8 mouse cellular contexts compared by ENCODE assay signal in genomic region chr2:170596726-170597125, GRCm38 (mm10). TPM values are rescaled to one million over a fixed set of nuclear protein-coding genes. Genes with fewer than 3 reads are reported as not detected.
DNase-seq lines count a peak whose midpoint lies in the region; ATAC-seq and TF ChIP-seq lines count a peak whose summit lies in the region.
"Had no signal": no experiment of that assay in that cellular context is flagged by ENCODE, and none has a peak within 500 bp of the region (broad histone marks: within the 10 kb centered on the region; RNA-seq: fewer than 3 reads in every experiment).

No protein-coding gene starts in this region.

- peak; percentile 44 for DNase-seq in liver
- DNase-seq in adrenal gland, postnatal 10 days: peak; percentile 77
- DNase-seq in embryonic facial prominence, embryonic 10.5 days (ENCODE audit: low spot score): peak; percentile 71
- DNase-seq in kidney, postnatal 25 days: peak; percentile 70 to 82
- DNase-seq in liver, embryonic 14.5 days (ENCODE audit: low read depth in 3 of 3, low spot score in 3 of 3): peak in 1 of 3 experiments; percentile 6
- DNase-seq in right cerebral cortex, postnatal 36 days (ENCODE audit: low spot score in 2 of 2): peak; percentile 20 to 44

- H3K4me1 ChIP-seq in liver, embryonic 12.5 days: no peaks in the 10 kb centered on the region
- peaks cover 18% of the 10 kb centered on the region for H3K4me1 ChIP-seq in embryonic facial prominence, embryonic 10.5 days
- H3K4me1 ChIP-seq in liver, embryonic 14.5 days (replicated peaks; ENCODE audit: control insufficient read depth in 2 of 2, insufficient read depth in 2 of 2, low read length in 1 of 2): no peaks in the 10 kb centered on the region

- H3K36me3 ChIP-seq in liver, embryonic 12.5 days: no peaks in the 10 kb centered on the region
- no peaks in the 10 kb centered on the region for H3K36me3 ChIP-seq in embryonic facial prominence, embryonic 10.5 days (replicated peaks)
- no peaks in the 10 kb centered on the region for H3K36me3 ChIP-seq in liver, embryonic 14.5 days (replicated peaks; ENCODE audit: control insufficient read depth, insufficient read depth, low read depth)

- TF ChIP-seq EP300 in liver, embryonic 14.5 days (IDR thresholded peaks at IDR 0.05; ENCODE audit: low read depth): no peak

- H3K4me3 ChIP-seq in liver, embryonic 12.5 days: no peak overlapping the region
- H3K4me3 ChIP-seq in embryonic facial prominence, embryonic 10.5 days: no peak overlapping the region
- H3K4me3 ChIP-seq in liver, embryonic 14.5 days (ENCODE audit: insufficient read depth in 1 of 2, low read depth in 2 of 2, low read length in 2 of 2): no peak overlapping the region

- ATAC-seq in liver, embryonic 12.5 days: no peak
- no peak for ATAC-seq in liver, embryonic 14.5 days (ENCODE audit: insufficient read depth)

- WGBS in liver, embryonic 12.5 days (ENCODE audit: insufficient replicate concordance): 0% methylated on average over 1 of the region's 1 CpGs
- 10% methylated on average over 1 of the region's 1 CpGs for WGBS in embryonic facial prominence, embryonic 10.5 days
- WGBS in liver, embryonic 14.5 days (ENCODE audit: insufficient replicate concordance): no CpG with 5 or more reads among the region's 1 CpGs

- H3K9me3 ChIP-seq in liver, embryonic 12.5 days (replicated peaks): no peaks in the 10 kb centered on the region; the same call in 1 of the 2 replicates
- H3K9me3 ChIP-seq in embryonic facial prominence, embryonic 10.5 days: peaks cover 7% of the 10 kb centered on the region; the same call in 1 of the 2 replicates
- H3K9me3 ChIP-seq in liver, embryonic 14.5 days (ENCODE audit: control insufficient read depth, low read length): no peaks in the 10 kb centered on the region

- no peaks in the 10 kb centered on the region for H3K27me3 ChIP-seq in liver, embryonic 12.5 days (replicated peaks)
- no peaks in the 10 kb centered on the region for H3K27me3 ChIP-seq in embryonic facial prominence, embryonic 10.5 days (replicated peaks; ENCODE audit: low read depth, poor library complexity, severe bottlenecking)
- no peaks in the 10 kb centered on the region for H3K27me3 ChIP-seq in liver, embryonic 14.5 days (ENCODE audit: control insufficient read depth, insufficient read depth, low read length)

- no peak overlapping the region for H3K4me2 ChIP-seq in liver, embryonic 12.5 days
- H3K4me2 ChIP-seq in liver, embryonic 14.5 days (ENCODE audit: low read depth): no peak overlapping the region

- H3K27ac ChIP-seq in liver, embryonic 12.5 days: no peak overlapping the region
- no peak overlapping the region for H3K27ac ChIP-seq in embryonic facial prominence, embryonic 10.5 days (replicated peaks)
- no peak overlapping the region for H3K27ac ChIP-seq in liver, embryonic 14.5 days

- H3K9ac ChIP-seq in liver, embryonic 12.5 days: no peak overlapping the region
- H3K9ac ChIP-seq in liver, embryonic 14.5 days (replicated peaks): no peak overlapping the region

- TF ChIP-seq CTCF in liver, embryonic 14.5 days (IDR thresholded peaks at IDR 0.05; ENCODE audit: low read depth): peak; percentile 48; the same call in 1 of the 2 replicates

RNA-seq across cellular contexts. Expression of gene 4930470P17Rik, which starts 5.1 kb away (rescaled TPM):
- not detected in 2 replicates for polyA plus RNA-seq in liver, embryonic 12.5 days (2016; fragmentation: Nextera tagmentation; extraction: Ambion mirVana)
- total RNA-seq in adrenal gland, postnatal 10 days (2021): not detected
- polyA plus RNA-seq in embryonic facial prominence, embryonic 10.5 days (2016; fragmentation: Nextera tagmentation; extraction: Ambion mirVana): not detected in 2 replicates
- polyA plus RNA-seq in liver, embryonic 14.5 days (2012; rRNA removed): not detected in 2 replicates
- polyA plus RNA-seq in liver, embryonic 14.5 days (2014; fragmentation: Nextera tagmentation; extraction: Ambion mirVana): not detected in 2 replicates
- polyA plus RNA-seq: neural tube, embryonic 14.5 days had no signal
